Mouse (Mus musculus) CD4-positive, CD25-positive, alpha-beta regulatory T cell (primary cell): ENCODE data around the gene Olfr15. TPM values are rescaled to one million over a fixed set of nuclear protein-coding genes. Genes with fewer than 3 reads are reported as not detected.

Experiments
- polyA plus RNA-seq: library from polyadenylated mRNA; unstranded; fragments of 100-300 nt; shearing (Covaris generic); gene quantifications from one replicate; pipeline ENCODE4 v1.2.1, GENCODE M21; 2017

The Olfr15 gene
- polyA plus RNA-seq = 0.13 TPM

DNA sequence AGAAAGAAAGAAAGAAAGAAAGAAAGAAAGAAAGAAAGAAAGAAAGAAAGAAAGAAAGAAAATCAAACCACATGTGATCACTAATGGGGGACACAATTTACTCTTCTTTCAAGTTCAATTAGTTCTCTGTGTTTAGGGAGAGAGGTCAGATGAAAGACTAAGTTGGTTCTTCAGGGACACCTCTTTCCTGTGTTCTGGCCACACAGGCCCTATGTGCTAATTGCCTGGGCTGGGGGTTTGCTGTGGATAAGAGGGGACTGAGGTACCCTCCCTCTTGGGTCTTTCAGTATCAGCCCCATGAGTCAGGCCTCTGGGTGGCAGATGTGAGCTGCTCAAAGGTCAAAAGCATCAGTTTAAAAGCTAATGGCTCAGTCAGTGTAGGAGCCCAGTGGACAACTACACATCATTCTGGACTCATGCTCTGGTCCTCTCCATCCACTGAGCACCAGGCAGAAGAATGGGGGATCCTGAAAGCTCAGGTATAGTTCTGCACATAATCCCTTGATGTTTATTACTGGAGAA, at the start of gene Olfr15:
Gene Olfr15, plus strand, starts transcription at position 291 of the 522 bp plus-strand sequence.

DNA sequence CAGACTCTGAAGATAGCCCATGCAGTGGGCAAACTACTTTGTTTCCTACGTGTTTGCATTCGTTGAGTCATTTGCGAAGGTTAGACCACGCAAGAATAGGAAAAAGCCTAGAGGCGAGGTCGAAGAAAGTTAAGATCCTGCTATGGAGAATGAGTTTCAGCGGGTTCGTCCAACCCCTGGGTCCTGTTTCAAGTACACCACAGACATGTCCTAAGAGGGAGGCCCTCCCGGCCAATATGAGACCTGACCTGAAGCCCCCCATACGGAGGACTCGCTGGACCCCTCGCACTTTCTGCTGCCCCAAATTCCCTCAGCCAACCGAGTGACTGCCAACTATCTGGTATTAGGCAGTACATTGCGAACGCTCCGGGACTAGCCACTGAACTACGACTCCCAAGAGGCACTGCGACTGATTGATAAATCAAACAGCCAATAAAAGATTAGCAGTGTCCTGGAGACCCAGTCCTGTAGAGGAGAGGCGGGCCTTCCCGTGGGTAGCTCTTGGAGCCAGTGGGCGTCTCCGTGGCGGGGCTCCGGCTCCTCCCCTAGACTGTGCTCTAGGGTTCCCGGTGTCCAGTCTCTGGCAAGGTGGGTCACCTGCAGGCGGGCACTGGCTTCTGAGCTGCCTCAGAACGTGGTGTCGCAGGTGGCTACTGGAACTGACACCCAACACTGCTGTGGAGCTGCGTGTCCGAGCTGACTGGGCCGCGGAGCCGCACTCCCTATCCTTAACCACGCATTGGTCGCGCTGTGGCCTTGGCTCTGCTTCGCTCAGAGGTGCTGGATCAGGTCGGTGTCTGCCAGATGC, 16.2 kb downstream of the Olfr15 start, which contains the start of gene Zfp174:
Gene Zfp174, plus strand, starts transcription at position 558 of the 808 bp plus-strand sequence.

GRCm38 (mm10) chr16:3872216-3873047, 41.8 kb downstream of the Olfr15 start, which contains the start of gene Naa60:
Naa60 (plus strand) TSS chr16:3872375.

GRCm38 (mm10) chr16:3884201-3885064, 53.8 kb downstream of the Olfr15 start, which contains the start of the genes Zfp597 and Gm20695:
Zfp597 (minus strand) TSS chr16:3884561.
Gm20695 (plus strand) TSS chr16:3884648.

Other genes starting within 250 kb of the Olfr15 start
- 0.02 TPM for gene Olfr161, start 239.8 kb upstream of the Olfr15 start, polyA plus RNA-seq
- not detected for gene Mefv, start 112.8 kb upstream of the Olfr15 start, polyA plus RNA-seq
- 66.1 TPM for gene Zfp263, start 86.8 kb upstream of the Olfr15 start, polyA plus RNA-seq
- 0.93 TPM for gene Zfp174, start 16.4 kb downstream of the Olfr15 start, polyA plus RNA-seq
- 123 TPM for gene Naa60, start 41.5 kb downstream of the Olfr15 start, polyA plus RNA-seq
- 14.5 TPM for gene Zfp597, start 53.7 kb downstream of the Olfr15 start, polyA plus RNA-seq
- gene Gm20695, start 53.8 kb downstream of the Olfr15 start, polyA plus RNA-seq = 1.3 TPM
- 11.6 TPM for gene 1700037C18Rik, start 77.8 kb downstream of the Olfr15 start, polyA plus RNA-seq
- gene Cluap1, start 77.9 kb downstream of the Olfr15 start, polyA plus RNA-seq = 30.3 TPM
- gene Nlrc3, start 145.8 kb downstream of the Olfr15 start, polyA plus RNA-seq = 61.6 TPM
- gene Slx4, start 172.9 kb downstream of the Olfr15 start, polyA plus RNA-seq = 32.7 TPM
- gene Dnase1, start 206.1 kb downstream of the Olfr15 start, polyA plus RNA-seq = 14.7 TPM
- 78.0 TPM for gene Trap1, start 246.9 kb downstream of the Olfr15 start, polyA plus RNA-seq